Mouse (Mus musculus) cerebellum, adult 8-10 months (tissue): ENCODE results near the gene Hps4.

ENCODE experiments used
- DNase-seq: peaks from one replicate; pipeline ENCODE4 v3.0.0; 2022

Hps4 gene

DNA sequence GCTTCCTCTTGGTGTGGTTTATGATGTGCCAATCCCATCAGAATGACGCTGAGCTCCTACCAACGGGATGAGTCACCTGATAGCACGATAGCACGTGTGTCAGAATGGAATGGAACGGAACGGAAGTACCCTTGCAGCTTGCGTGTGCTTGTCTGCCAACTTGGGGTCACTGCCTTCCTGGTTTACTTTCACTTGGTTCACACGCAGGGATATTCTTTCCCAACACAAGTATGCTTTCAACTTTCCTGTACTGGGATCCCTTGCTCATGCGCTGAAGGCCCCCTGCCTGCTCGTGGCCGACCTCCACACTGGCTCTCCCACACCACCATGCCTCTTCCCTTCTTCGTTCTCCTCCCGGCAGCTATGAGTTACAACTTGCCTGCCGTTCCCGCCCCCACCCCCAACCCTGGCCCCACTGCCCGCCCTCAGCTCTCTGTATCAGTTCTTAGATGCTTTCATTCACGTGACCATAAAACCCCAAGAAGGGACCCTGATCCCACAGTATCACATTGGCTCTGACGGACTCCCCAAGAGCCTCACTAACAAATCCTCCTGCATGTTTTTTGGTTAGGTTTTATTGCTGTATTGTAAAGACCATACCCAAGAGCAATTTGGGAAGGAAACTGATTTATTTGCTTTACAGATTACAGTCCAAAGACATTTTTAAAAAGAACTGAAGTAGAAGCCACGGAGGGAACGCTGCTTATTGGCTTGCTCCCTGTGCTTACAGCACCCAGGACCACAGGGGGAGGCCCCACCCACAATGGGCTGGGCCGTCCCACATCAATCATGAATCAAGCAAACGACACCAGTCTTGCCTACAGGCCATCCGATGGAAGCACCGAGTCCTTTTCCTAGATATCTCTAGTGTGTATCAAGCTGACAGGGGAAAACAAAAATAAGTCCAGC is 18.0 kb upstream of the Hps4 start:
- DNase-seq, result no peak

DNA sequence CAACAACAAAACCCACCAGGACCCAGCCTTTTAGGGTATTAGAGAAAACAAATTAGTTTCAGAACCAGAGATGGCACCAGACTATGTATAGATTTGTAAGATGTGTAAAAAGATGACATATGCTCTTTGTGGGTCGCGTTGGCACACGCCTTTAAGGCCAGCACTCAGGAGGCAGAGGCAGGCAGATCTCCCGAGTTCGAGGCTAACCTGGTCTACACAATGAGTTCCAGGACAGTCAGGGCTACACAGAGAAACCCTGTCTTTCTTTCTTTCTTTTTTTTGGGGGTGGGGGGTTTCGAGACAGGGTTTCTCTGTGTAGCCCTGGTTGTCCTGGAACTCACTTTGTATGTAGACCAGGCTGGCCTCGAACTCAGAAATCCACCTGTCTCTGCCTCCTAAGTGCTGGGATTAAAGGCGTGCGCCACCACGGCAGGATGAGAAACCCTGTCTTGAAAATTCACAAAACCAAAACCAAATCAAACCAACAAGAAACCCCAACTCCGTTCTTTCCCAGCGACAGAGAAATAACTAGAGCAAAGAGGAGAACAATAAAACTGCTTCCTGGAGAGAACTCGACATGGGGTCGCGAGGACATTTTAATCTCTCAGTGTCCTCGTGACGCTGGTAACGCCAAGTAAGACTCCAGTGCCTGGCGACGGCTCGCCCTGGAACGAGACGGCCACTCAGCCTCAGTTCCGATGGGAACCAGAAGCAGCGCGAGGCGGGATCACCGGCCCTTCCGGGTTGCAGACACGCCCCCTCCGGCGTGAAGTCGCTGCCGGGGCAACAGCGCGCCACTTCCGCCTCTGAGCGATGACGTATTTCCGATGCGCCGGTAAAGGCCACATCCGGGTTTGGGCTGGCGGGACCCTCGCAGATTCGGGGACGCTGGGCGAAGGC is 17.1 kb upstream of the Hps4 start, which contains the start of gene Tfip11:
Gene Tfip11, plus strand, starts transcription at position 813 of the 900 bp plus-strand sequence.
- DNase-seq, result peak; percentile 93

DNA sequence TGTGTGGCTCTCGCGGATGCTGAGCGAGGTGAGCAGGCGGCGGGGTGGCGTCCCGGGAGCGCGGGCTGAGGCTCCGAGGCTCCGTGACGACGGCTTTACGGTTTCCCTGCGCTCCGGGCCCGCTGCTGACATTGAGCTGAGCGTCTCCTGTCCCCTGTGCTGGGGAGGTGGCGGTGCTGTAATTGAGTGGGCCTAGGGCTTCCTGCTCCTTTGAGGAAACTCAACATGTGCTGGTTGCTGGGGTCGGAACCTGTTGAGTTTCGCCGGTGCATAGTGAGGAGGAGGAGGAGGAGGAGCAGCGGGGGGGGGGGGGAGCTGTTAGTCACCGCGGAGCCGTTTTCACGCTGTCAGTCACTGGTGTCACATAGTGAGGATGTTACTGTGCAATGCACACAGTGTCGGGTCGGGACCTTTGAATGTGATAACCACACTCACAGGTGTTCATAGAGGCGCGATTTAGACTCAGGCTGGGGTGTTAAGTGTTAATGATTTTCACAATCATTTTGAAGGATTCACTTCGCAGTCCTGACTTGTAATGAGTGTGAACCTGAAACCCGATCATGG is 16.4 kb upstream of the Hps4 start:
- no peak for DNase-seq

DNA sequence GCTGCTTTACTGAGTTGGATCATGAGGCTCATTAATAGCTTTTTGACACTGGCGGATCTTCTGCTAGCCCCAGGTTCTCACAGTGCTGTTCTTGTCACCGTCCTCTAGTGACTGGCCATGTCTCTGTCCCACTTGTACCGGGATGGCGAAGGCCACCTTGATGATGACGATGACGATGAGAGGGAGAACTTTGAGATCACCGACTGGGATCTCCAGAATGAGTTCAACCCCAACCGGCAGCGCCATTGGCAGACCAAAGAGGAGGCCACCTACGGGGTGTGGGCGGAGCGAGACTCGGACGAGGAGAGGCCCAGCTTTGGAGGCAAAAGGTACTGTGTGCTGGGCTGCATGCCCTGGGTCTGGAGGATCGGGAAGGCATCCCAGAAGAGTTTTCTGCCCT is 15.0 kb upstream of the Hps4 start:
- DNase-seq, result no peak

DNA sequence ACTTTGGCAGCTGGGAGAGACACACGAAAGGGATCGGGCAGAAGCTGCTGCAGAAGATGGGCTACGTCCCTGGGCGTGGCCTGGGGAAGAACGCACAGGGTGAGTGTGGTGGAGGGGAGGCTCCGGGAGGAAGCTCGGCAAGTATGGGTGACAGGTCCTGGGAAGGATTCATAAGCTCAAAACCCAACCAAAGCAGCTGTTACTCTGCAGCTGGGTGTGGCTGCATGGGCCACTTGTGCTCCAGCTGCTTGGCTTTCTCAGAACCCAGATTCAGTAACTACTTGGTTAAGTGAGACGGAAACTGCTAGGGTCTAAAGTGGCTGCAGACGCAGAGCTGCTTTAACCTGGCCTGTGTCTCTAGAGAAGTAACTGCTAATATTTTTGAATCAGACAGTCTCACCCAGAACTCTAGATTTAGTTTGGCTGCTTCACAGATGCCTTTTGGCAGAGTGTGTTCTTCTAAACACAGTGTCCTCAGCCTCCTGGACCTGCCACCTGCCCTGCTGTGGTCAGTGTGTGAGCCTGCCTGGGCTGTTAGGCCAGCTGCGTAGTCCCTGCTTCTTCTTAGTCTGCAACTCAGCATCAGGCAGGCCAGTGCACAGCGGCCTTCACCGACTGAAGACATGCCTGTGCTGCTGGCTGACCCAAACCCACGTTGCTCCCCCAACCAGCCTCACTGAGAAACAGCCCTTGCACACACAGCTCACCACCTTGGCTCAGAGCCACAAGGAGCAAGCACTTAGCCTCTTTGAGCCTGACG is 12.9 kb upstream of the Hps4 start:
- DNase-seq, result no peak

DNA sequence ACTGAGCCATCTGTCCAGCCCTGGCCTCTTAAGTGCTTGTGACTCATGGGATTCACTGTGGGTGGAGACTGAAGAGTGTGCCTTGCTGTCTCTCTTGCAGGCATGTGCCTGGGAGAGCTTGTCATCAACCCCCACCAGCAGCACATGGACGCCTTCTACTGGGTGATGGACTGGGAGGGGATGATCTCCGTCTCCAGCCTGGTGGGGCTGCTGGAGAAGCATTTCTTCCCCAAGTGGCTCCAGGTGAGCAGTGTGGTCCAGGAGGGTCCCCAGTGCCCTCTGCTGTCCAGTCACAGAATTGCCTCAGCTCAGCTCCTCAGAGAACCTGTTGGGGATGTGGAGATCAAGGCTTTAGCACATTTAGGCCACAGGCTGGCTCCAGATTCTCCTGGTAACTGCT is 7.4 kb upstream of the Hps4 start:
- peak; percentile 46 for DNase-seq

DNA sequence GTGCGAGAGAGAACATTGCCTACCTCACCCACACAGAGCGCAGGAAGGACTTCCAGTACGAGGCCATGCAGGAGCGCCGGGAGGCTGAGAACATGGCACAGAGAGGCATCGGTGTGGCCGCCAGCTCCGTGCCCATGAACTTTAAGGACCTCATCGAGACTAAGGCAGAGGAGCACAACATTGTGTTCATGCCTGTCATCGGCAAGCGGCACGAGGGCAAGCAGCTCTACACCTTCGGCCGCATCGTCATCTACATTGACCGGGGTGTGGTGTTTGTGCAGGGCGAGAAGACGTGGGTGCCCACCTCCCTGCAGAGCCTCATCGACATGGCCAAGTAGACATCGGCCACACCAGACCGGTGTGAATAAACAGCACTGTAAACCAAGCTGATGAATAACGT is 5.9 kb upstream of the Hps4 start:
- no peak for DNase-seq

DNA sequence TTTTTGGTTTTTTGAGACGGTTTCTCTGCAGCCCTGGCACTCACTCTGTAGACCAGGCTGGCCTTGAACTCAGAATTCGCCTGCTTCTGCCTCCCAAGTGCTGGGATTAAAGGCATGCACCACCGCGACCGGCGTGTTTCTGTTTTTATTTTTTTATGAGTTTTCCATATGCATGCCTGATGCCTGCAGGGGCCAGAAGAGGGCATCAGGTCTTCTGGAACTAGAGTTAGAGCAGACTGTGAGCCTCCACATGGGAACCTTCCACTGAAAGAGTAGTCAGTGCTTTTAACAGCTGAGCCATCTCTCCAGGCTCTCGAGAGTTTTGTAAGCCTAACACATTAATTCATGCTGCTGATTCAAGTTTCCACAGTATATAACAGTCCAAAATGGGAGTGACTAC is 3.7 kb upstream of the Hps4 start:
- DNase-seq, result no peak

DNA sequence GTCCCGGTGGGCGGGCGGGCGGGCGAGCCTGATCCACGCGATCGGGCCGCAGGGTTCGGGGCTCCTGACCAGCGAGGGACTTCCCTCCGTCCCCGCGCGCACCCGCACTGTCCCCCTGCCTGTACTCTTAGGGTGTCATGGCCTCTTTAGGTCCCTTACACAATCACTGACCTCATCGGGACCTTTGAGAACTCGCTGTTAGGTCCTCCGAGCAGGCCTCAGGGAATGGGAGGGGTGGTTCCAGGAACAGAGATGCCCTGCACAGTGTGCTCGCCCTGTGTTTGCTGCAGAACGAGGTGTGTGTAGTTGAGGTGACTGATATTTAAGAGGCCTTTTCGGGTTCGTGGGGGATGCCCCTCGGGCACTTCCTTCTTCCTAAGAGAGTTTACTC is 317 bp downstream of the Hps4 start:
- no peak for DNase-seq

DNA sequence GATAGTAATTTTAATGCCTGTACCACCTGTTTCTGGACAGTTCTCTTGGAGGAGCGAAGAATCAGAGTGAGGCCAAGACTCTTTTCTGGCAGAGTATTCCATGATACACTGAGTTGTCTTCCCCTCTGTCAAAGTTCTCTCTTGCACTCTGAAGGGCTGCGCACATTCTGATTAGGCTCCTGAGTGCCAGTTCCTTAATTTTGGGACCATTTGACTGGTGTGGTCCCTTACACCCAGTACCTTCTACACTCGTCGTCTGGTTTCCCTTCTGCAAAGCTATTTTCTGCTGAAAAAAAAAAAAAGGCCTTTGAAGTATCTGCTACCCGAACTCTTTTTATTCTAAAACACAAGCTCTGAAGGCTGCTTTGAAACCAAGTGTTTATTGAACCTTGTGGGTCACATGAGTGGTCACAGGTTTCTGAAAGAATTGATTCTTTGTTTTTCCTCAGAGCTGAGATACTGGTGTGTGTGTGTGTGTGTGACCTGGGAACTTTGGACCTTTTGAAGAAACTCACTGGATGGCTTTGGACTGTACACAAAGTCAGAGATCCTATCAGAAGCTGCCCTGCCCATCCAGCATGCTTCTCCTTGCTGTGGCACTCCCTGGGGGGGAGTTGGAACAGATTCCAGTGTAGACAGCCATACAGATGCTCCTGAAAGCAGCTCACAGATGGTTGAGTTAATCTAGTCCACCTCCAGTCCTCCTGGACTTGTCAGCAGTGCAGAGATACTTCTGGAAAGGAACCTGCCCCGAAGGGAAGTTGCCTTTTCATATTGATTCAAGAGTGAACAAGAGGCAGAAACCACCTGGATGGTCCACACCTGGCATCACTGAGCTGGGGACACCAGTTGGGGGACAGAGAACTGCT is 1.4 kb downstream of the Hps4 start:
- no peak for DNase-seq

DNA sequence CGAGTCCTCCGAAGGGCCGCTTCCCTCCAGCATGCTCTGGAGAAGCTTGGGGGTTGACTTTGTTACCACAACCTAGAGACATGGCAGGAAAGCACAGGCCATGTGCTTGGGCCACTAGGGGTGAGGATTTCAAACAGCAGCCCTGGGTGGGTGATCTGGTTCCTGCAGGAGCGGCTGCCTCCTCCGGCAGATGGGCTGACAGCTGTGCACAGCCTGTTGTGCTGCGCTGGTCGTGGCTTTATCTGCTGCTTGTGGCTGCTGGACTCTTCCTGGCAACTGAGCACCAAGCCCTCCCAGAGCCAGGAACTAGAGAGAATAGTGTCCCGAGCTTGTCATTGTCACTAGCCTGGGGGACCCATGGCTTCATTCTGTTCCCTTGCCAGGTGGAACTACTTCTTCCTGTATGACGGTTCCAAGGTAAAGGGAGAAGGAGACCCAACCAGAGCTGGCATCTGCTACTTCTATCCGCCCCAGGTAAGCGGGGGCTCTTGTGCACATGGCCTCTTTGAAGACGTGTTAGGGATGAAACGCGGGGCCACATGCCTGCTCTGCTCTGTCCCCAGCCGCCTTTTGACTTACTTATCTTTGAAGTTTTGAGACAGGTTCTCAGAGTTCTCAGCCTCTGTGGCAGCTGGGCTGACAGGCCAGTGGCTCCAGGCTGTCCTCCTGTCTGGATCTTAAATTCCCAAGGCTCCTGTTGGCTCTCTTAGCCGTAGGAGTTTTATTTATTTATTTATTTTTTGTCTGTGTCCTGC is 3.5 kb downstream of the Hps4 start:
- no peak for DNase-seq

DNA sequence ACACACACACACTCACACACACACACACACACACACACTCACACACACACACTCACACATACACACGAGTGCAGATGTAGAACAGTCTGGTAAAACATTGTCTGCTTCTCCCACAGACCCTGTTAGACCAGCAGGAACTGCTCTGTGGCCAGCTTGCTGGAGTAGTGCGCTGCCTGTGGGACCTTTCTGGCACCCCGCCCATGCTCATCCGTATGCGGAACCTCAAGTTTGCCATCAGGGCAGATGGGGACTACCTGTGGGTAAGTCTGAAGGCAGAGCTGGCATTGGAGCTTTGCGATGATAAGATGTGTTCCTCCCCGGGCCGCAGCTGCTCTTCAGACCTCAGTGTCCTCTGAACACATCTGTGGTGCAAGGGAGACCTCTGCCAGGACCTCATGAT is 6.3 kb downstream of the Hps4 start:
- DNase-seq, result no peak

DNA sequence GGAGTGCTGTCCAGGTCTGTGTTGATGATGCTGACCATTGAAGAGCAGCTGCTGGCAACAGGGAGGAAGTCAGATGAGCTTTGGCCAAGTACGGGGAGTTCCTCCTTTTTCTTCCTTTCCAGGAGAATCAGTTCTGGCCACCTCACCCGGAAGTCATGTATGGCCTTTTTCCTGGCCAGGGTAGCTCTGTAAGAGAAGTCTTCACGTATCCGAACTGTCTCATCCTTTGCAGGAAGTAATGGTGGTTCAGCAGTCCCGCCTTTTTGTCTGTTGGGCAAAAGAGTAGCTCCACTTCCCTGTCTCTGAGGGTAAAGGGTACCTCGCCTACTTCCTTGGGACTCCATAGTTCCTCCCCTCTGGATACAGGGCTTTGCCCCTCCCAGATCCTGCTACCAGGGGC is 12.6 kb downstream of the Hps4 start:
- no peak for DNase-seq

DNA sequence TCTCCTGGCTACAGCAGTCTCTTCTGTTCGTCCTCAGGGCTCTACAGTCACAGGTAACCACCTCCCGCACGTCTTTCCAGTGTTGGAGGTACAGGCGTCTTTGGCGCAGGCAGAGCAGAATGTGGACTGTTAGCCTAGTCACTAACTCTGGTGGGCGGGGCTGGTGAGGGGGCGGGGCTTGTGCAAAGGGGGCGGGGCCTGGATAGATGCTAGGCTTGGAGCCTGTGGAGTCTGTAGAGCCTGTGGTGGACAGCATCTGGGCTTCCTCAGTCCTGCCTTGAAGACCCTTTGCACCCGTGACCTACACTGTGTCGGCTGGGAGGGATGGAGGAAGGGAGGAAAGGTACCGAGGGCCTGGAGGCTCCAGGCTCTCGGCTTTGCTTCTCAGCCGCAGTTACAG is 13.0 kb downstream of the Hps4 start, which contains the start of gene Gm6583:
Gene Gm6583, minus strand, starts transcription at position 124 of the 400 bp plus-strand sequence.
- DNase-seq, result no peak

DNA sequence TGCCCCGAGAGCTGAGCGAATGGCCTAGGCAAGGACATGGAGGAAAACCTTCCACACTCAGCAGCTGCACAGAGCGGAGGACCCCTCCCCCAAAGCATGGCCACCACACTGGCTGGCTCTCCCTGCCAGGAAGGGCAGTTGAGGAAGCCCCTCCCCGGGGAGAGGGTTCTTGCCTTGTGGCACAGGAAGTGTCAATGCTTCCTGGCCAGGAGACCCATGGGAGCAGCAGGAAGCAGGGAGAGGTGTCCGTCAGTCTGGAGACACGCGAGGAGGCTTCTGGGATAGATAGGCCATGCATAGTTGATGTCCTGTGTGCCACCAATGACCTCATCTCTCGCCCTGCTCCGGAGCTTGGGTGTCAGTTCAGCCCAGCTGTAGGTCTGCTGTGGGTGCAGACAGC is 13.4 kb downstream of the Hps4 start:
- DNase-seq, result no peak

DNA sequence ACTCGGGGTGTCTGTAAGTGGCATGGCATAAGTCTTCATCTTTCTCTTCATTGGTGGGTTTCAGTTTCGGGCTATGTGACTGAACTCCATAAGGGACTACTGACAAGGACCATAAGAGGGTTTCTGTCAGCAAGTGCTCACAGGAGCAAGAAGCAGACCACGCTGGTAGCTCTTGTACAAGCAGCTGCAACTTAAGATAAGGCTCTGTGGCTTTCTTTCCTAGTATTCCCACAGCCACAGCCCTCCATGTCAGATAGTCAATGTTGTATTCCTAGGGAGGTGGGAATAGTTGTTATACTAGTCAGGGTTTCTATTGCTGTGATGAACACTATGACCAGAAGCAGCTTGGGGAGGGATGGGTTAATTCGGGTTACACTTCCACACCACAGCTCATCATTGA is 16.6 kb downstream of the Hps4 start:
- DNase-seq, result no peak

DNA sequence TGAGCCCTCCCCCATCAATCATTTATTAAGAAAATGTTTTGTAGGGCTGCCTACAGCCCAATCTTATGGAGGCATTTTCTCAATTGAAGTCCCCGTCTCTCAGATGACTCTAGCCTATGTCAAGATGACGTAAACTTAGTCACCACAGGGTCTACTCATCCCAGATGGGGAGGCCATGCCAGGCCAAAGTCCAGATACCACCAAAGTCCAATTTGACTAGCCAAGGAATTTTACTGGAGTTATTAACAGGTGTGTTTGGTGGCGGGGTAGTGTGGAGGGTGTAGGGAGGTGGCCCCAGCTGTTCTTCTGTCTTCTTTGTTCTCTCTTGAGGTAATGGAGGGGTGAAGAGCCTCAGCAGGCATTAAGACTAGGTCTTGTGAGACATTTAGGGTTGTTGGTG is 17.2 kb downstream of the Hps4 start:
- DNase-seq, result no peak

DNA sequence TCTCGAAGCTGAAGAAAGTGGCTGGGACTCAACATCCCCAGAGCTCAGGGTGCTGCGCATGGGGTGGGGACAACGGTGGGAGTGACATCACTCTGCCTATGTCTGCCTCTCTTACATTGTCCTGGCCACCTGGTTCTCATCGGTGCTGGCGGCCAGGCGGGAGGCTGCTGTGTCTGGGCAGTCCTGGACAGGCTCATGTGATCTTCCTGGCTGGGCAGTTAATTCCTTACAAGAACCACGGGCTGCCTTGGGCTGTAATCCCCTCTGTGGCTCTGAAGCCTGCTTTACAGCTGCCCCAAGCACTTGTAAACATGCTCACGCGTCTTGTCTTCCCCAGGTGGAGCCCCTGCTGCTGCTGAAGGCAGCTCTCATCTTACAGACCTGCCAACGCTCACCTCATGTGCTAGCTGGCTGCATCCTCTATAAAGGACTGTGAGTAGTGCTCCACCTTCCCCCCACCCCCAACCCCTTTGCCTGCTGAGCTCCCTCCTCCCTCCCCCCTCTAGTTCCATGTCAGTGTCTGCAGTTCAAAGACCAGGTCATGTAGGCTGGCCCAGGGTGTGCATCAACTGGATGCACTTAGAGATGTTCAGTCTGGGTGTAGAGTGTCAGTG is 21.4 kb downstream of the Hps4 start:
- DNase-seq, result no peak

DNA sequence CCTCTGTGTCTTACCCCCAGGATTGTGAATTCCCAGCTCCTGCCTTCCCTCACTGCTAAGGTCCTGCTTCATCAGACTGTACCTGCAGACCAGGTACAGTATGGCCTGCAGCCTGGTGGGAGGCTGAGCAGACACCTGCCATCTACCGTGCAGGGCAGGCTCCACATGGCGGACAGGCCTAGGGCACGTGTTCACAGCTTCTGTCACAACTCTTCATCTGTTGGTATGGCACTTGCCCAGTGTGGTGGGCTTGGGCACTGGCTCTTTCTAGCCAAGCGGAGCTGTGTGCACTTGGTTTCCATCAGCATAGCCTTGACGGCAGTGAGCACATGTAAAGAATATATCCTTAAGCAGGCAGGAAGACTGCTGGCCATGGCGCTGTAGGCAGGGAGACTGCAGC is 24.0 kb downstream of the Hps4 start:
- DNase-seq, result no peak

DNA sequence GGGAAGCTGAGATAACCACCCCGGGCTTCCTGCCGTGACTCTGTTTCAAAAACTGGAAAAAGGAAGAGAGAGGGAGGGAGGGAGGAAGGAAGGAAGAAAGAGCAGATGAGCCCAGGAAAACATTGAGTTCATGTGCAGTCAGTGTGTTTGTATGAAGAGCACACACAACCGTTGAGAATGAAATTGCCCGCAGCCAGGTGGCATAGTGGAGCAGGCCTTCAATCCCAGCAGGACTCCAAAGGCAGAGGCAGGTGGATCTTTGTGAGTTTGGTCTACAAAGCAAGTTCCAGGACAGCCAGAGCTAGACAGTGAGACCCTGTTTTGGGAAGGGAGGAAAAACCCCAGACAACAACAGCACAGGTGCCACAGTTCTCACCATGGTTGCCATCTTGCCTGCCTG is 24.5 kb downstream of the Hps4 start:
- DNase-seq, result no peak

DNA sequence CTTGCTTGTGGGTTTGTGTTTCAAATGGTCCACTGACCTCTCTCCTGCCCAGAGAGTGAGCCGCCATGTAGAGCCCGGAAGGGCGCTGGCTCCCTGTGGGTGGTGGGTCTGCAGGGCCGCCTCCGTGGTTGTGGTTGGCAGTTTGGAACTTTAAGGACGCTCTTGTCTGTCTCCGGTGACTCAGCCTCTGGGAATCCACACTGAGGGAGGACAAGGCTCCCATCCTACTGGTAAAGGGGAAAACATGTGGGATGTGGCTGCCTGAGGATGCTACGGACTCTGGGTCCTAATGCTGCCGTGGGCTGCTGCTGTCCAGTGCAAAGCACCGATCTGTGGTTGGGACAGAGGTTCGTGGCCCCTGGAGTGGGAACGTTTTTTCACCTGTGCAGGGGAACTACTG is 25.0 kb downstream of the Hps4 start:
- no peak for DNase-seq
